Mouse (Mus musculus) midbrain, postnatal 0 days (tissue): ENCODE data around the gene Ccdc182. TPM values are rescaled to one million over a fixed set of nuclear protein-coding genes. Genes with fewer than 3 reads are reported as not detected.

Source experiments
- ATAC-seq: fragments of 200-750 bp; cut with Nextera tagmentation; 2 replicates; pipeline ENCODE4 v1.8.0; 2017; ENCODE audit warnings: moderate number of reproducible peaks, mild to moderate bottlenecking, moderate TSS enrichment, moderate library complexity; ENCODE audit not compliant: low FRiP score
- DNase-seq: peaks from one replicate; pipeline ENCODE4 v3.0.0-alpha.2; 2015; ENCODE audit warnings: low spot score
- H3K27ac ChIP-seq: fragments of 300-500 bp; sonication (generic); 2 replicates; pipeline ENCODE4 v1.5.1; 2014; ENCODE audit warnings: low read depth, mild to moderate bottlenecking, low read length, mixed read lengths
- H3K27me3 ChIP-seq: fragments of 300-500 bp; sonication (generic); 2 replicates; pipeline ENCODE4 v1.6.1; 2014; ENCODE audit warnings: low read length, control low read depth, mixed read lengths; ENCODE audit not compliant: insufficient read depth
- H3K36me3 ChIP-seq: fragments of 300-500 bp; sonication (generic); 2 replicates; pipeline ENCODE4 v1.6.1; 2014; ENCODE audit warnings: low read length, control low read depth, mixed read lengths; ENCODE audit not compliant: insufficient read depth
- H3K4me1 ChIP-seq: fragments of 300-500 bp; sonication (generic); 2 replicates; pipeline ENCODE4 v1.6.1; 2014; ENCODE audit warnings: mild to moderate bottlenecking, control low read depth, antibody characterized with exemption, low read length, mixed read lengths; ENCODE audit not compliant: insufficient read depth
- H3K4me2 ChIP-seq: fragments of 300-500 bp; sonication (generic); 2 replicates; pipeline ENCODE4 v1.6.1; 2014; ENCODE audit warnings: low read depth, mild to moderate bottlenecking, low read length, mixed read lengths; ENCODE audit not compliant: poor library complexity, severe bottlenecking
- H3K4me3 ChIP-seq: fragments of 300-500 bp; sonication (generic); 2 replicates; pipeline ENCODE4 v1.5.1; 2014; ENCODE audit warnings: low read depth, mild to moderate bottlenecking, low read length, moderate library complexity
- H3K9ac ChIP-seq: fragments of 300-500 bp; sonication (generic); replicated peaks from 2 replicates; pipeline ENCODE4 v1.6.1; 2014; ENCODE audit warnings: mild to moderate bottlenecking, low read length, moderate library complexity, mixed read lengths; ENCODE audit not compliant: poor library complexity, severe bottlenecking
- H3K9me3 ChIP-seq: fragments of 300-500 bp; sonication (generic); 2 replicates; pipeline ENCODE4 v1.6.1; 2016; ENCODE audit warnings: low read length, control low read depth
- CTCF ChIP-seq: IDR thresholded peaks from 2 replicates; pipeline ENCODE4 v1.5.1; 2016; ENCODE audit warnings: antibody characterized with exemption, mild to moderate bottlenecking
- WGBS: fragments of 180-500 bp; shearing (Covaris S2); extraction: QIAGEN DNeasy Blood & Tissue Kit; methylation state at CpG from one replicate; pipeline ENCODE4 v1.1.7; 2014; 5-methylcytosine and 5-hydroxymethylcytosine counted together
- polyA plus RNA-seq: library from polyadenylated mRNA; unstranded; fragments of >200 nt; fragmentation: Nextera tagmentation; extraction: Ambion mirVana; gene quantifications from 2 replicates; pipeline ENCODE4 v1.2.1, GENCODE M21; 2015
- total RNA-seq: library from RNA; depleted of rRNA; stranded (reverse); fragments of >200 nt; gene quantifications from 2 replicates; pipeline ENCODE4 v1.2.3, GENCODE M21; 2014

The Ccdc182 gene
- total and polyA plus RNA-seq, 2 experiments from 2014 or later: 0.12 TPM; not detected in 1

GRCm38 (mm10) chr11:88275949-88276348, 17.9 kb upstream of the Ccdc182 start:
- H3K9ac ChIP-seq: no peak overlapping the region
- WGBS: 39% methylated on average over 6 of the region's 6 CpGs
- H3K9me3 ChIP-seq: no peaks in the 10 kb centered on the region
- no peaks in the 10 kb centered on the region for H3K27me3 ChIP-seq
- no peaks in the 10 kb centered on the region for H3K36me3 ChIP-seq
- H3K4me3 ChIP-seq: no peak overlapping the region
- H3K4me2 ChIP-seq: no peak overlapping the region
- no peak for TF ChIP-seq CTCF
- DNase-seq (no peak), ATAC-seq (no peak)
- H3K4me1 ChIP-seq: peaks cover 13% of the 10 kb centered on the region; the same call in 1 of the 2 replicates
- H3K27ac ChIP-seq: peak overlapping the region; percentile 51; the same call in 1 of the 2 replicates

- DNase-seq: peak; percentile 90
- TF ChIP-seq CTCF: no peak
- WGBS: 42% methylated on average over 19 of the region's 19 CpGs
These were observed 17.1 kb upstream of the Ccdc182 start for GRCm38 (mm10) chr11:88276534-88277308.

GRCm38 (mm10) chr11:88279006-88279405, 14.9 kb upstream of the Ccdc182 start:
- H3K4me1 ChIP-seq: peaks cover 13% of the 10 kb centered on the region; the same call in 1 of the 2 replicates
- DNase-seq (no peak), ATAC-seq (no peak)
- TF ChIP-seq CTCF: no peak
- 49% methylated on average over 4 of the region's 4 CpGs for WGBS
- H3K4me3 ChIP-seq: no peak overlapping the region
- H3K36me3 ChIP-seq: no peaks in the 10 kb centered on the region
- no peaks in the 10 kb centered on the region for H3K9me3 ChIP-seq
- no peaks in the 10 kb centered on the region for H3K27me3 ChIP-seq
- H3K27ac ChIP-seq: no peak overlapping the region
- H3K4me2 ChIP-seq: no peak overlapping the region
- no peak overlapping the region for H3K9ac ChIP-seq

More at GRCm38 (mm10) chr11:88276534-88277308, 17.1 kb upstream of the Ccdc182 start:
- peak; percentile 47; the same call in 1 of the 2 replicates for ATAC-seq
- no peaks in the 10 kb centered on the region for H3K9me3 ChIP-seq
- no peak overlapping the region; the same call in 1 of the 2 replicates for H3K27ac ChIP-seq
- peaks cover 13% of the 10 kb centered on the region; the same call in 1 of the 2 replicates for H3K4me1 ChIP-seq
- H3K9ac ChIP-seq: no peak overlapping the region
- no peak overlapping the region for H3K4me3 ChIP-seq
- no peaks in the 10 kb centered on the region for H3K27me3 ChIP-seq
- H3K4me2 ChIP-seq: no peak overlapping the region
- H3K36me3 ChIP-seq: no peaks in the 10 kb centered on the region

DNA sequence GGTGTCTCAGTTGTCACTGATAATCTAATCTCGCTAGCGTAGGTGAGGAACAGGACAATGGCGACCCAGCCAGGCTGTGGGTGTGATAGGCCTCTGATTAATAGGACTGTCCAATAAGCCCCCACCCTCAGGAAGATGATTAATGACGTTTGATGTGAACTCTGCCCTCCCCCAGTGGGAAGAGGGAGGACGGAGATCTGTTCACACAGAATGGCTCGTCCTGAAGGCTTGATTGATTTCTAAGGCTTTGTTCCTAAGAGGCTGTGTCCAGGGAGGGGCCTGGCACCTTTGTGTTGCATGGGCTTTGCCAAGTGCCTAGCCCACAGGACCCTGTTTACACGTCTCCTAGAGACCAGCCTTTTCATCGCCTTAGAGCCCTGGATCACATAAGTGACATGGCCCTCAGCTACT, 13.4 kb upstream of the Ccdc182 start:
- DNase-seq (peak; percentile 73), ATAC-seq (no peak)
- no peak overlapping the region for H3K4me3 ChIP-seq
- no peaks in the 10 kb centered on the region for H3K9me3 ChIP-seq
- peaks cover 6% of the 10 kb centered on the region; the same call in 1 of the 2 replicates for H3K4me1 ChIP-seq
- no peak for TF ChIP-seq CTCF
- no peaks in the 10 kb centered on the region for H3K36me3 ChIP-seq
- no peak overlapping the region for H3K9ac ChIP-seq
- H3K4me2 ChIP-seq: no peak overlapping the region
- H3K27me3 ChIP-seq: no peaks in the 10 kb centered on the region
- 32% methylated on average over 8 of the region's 8 CpGs for WGBS
- no peak overlapping the region for H3K27ac ChIP-seq

DNA sequence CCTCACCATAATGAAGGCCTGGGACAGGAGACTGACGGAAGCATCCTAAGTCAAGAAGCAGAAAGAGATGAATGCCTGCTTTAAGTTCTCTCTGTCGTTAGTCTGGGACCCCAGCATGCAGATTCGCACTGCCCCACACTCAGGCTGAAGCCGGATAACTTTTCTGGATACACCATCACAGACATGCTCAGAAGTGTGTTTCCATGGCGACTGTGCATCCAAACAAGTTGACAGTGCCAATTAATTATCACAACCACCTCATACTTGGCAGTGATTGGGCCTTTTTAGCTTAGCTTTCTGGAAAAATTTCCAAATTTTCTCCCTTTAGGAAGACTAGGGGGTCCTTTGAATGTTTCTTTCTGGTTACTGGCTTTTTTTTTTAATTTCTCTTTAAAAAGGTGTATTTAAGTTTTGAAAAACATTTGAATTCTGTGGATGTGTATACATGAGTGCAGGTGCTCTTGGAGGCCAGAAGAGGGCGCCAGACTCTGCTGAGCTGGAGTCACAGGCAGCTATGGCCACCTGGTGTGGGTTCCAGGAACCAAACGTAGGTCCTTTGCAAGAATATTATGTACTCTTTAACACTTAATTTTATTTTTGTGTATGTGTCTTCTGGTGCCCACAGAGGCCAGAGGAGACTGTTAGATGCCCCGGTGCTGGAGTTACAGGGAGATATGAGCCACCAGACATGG, 12.3 kb upstream of the Ccdc182 start:
- Histone ChIP-seq H3K36me3 (no peaks in the 10 kb centered on the region), H3K4me3 (no peak overlapping the region), H3K4me1 (peaks cover 3% of the 10 kb centered on the region; the same call in 1 of the 2 replicates), H3K9ac (no peak overlapping the region), H3K4me2 (no peak overlapping the region), H3K9me3 (no peaks in the 10 kb centered on the region), H3K27ac (no peak overlapping the region), H3K27me3 (no peaks in the 10 kb centered on the region)
- ATAC-seq (no peak), DNase-seq (peak; percentile 44)
- WGBS: 63% methylated on average over 8 of the region's 8 CpGs
- TF ChIP-seq CTCF: peak; percentile 57

DNA sequence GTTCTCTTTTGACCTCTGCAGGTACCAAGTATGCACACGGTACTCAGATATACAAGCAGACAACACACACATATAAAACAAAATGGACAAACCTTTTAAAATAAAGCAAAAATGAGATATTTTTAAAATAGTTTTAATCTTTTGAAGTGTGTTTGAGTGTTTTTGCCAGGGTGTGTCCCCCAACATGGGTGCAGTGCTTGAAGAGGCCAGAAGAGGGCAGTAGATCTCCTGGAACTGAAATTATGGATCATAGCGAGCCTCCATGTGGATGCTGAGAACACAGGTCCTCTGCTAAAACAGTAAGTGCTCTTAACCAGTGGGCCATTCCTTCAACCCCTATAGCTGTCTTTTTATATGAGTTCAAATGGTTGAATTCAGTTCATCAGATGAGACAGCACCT, 11.3 kb upstream of the Ccdc182 start:
- H3K27ac ChIP-seq: no peak overlapping the region
- H3K4me2 ChIP-seq: no peak overlapping the region
- no peak overlapping the region for H3K4me3 ChIP-seq
- no peak for ATAC-seq
- peak; percentile 39; the same call in 1 of the 2 replicates for TF ChIP-seq CTCF
- no peak for DNase-seq
- no peaks in the 10 kb centered on the region for H3K36me3 ChIP-seq
- H3K9me3 ChIP-seq: no peaks in the 10 kb centered on the region
- H3K9ac ChIP-seq: no peak overlapping the region
- H3K4me1 ChIP-seq: no peaks in the 10 kb centered on the region
- H3K27me3 ChIP-seq: no peaks in the 10 kb centered on the region
- 96% methylated on average over 2 of the region's 2 CpGs for WGBS
